Mouse (Mus musculus) CH12F3 (cell line): ENCODE results near the gene Gm21093.
"Not testable (repeated sequence)": the region's sequence is repeated elsewhere in the genome, so short reads cannot be mapped to it uniquely, and the experiment has no call there.

ENCODE experiments used
- in situ Hi-C: fragments of 300-500 bp; cut with MboI; formaldehyde crosslinking; loops from 2 replicates; pipeline ENCODE4 v1.14.3; 2020; ENCODE audit warnings: low sequenced_read_pairs

Gm21093 gene

GRCm38 (mm10) chr4:42034626-42035025 is at the start of gene Gm21093:
Gene Gm21093 (minus strand): TSS chr4:42034726.
- in situ Hi-C loops = not testable (repeated sequence)
